In the genomic region with DNA sequence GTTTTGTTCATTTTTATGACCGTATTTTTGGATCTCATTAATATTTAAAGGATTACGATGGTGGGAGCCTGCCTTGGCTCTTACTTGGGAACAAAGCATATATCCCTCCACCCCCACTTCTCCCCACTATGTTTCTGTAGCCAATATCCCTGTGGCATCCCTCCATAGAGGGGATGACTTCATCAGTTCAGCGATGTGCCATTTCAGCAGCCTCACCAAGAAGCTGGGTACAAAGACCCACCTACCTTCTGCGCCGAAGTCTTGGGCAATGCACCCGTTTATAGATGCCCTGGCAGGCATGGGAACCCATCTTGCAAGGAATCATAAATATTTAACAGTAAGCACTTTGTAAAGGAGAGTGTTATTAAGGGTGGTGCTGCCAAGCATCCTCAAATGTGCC, we compare ENCODE assay signal across 29 mouse cellular contexts.
DNase-seq lines count a peak whose midpoint lies in the region; ATAC-seq and TF ChIP-seq lines count a peak whose summit lies in the region.
"Had no signal": no experiment of that assay in that cellular context is flagged by ENCODE, and none has a peak within 500 bp of the region (broad histone marks: within the 10 kb centered on the region; RNA-seq: fewer than 3 reads in every experiment).

No protein-coding gene starts in this region.

- ATAC-seq in frontal cortex, adult (ENCODE audit: low TSS enrichment) = peak; percentile 69; the same call in 1 of the 2 replicates
- ATAC-seq in midbrain, embryonic 11.5 days (ENCODE audit: low FRiP score) = no peak
- no peak for ATAC-seq in midbrain, embryonic 14.5 days (ENCODE audit: low FRiP score, low TSS enrichment)
- ATAC-seq: activated CD4-positive, CD25-positive, alpha-beta regulatory T cell, adult 4 months; CD4-positive, CD25-positive, alpha-beta regulatory T cell, adult 4 months; forebrain, embryonic 14.5 days; Patski had no signal

- H3K27ac ChIP-seq in layer of hippocampus, adult 2 months = no peak overlapping the region
- H3K27ac ChIP-seq in midbrain, embryonic 11.5 days (ENCODE audit: low read depth, low read length) = no peak overlapping the region
- H3K27ac ChIP-seq in midbrain, embryonic 14.5 days (replicated peaks; ENCODE audit: low read depth, low read length) = no peak overlapping the region
- H3K27ac ChIP-seq: embryonic facial prominence, embryonic 13.5 days; embryonic facial prominence, embryonic 15.5 days; forebrain, embryonic 10.5 days; forebrain, embryonic 12.5 days had no signal

- no peaks in the 10 kb centered on the region for H3K27me3 ChIP-seq in midbrain, embryonic 11.5 days (ENCODE audit: control insufficient read depth, insufficient read depth, low read length)
- no peaks in the 10 kb centered on the region for H3K27me3 ChIP-seq in midbrain, embryonic 14.5 days (ENCODE audit: control insufficient read depth, insufficient read depth, low read length)
- H3K27me3 ChIP-seq: CH12.LX; embryonic facial prominence, embryonic 13.5 days; embryonic facial prominence, embryonic 15.5 days; forebrain, embryonic 12.5 days had no signal

- no peak overlapping the region for H3K4me3 ChIP-seq in layer of hippocampus, adult 2 months
- H3K4me3 ChIP-seq in midbrain, embryonic 11.5 days (ENCODE audit: low read depth, low read length) = no peak overlapping the region
- no peak overlapping the region for H3K4me3 ChIP-seq in midbrain, embryonic 14.5 days (replicated peaks; ENCODE audit: low read depth, low read length)
- H3K4me3 ChIP-seq: embryonic facial prominence, embryonic 13.5 days; embryonic facial prominence, embryonic 15.5 days; erythroblast, embryonic 14.5 days; forebrain, embryonic 10.5 days; forebrain, embryonic 12.5 days had no signal

- H3K4me2 ChIP-seq in midbrain, embryonic 11.5 days = no peak overlapping the region
- H3K4me2 ChIP-seq in midbrain, embryonic 14.5 days (ENCODE audit: low read length) = no peak overlapping the region
- H3K4me2 ChIP-seq: embryonic facial prominence, embryonic 13.5 days; embryonic facial prominence, embryonic 15.5 days; forebrain, embryonic 12.5 days had no signal

- H3K36me3 ChIP-seq in midbrain, embryonic 11.5 days (ENCODE audit: control insufficient read depth, insufficient read depth, low read length) = no peaks in the 10 kb centered on the region
- H3K36me3 ChIP-seq in midbrain, embryonic 14.5 days (ENCODE audit: control insufficient read depth, insufficient read depth, low read length) = no peaks in the 10 kb centered on the region
- H3K36me3 ChIP-seq: embryonic facial prominence, embryonic 13.5 days; embryonic facial prominence, embryonic 15.5 days; forebrain, embryonic 10.5 days; forebrain, embryonic 12.5 days; G1E had no signal

- no peaks in the 10 kb centered on the region for H3K9me3 ChIP-seq in midbrain, embryonic 11.5 days (ENCODE audit: control insufficient read depth, low read length)
- H3K9me3 ChIP-seq in midbrain, embryonic 14.5 days (ENCODE audit: control insufficient read depth, low read length) = no peaks in the 10 kb centered on the region
- H3K9me3 ChIP-seq: embryonic facial prominence, embryonic 13.5 days; embryonic facial prominence, embryonic 15.5 days; forebrain, embryonic 10.5 days; forebrain, embryonic 12.5 days had no signal

- no peak for TF ChIP-seq CTCF in layer of hippocampus, adult 2 months (conservative IDR thresholded peaks at IDR 0.05)

- DNase-seq in frontal cortex, postnatal 10 days (ENCODE audit: low spot score in 2 of 2) = no peak
- DNase-seq in layer of hippocampus, adult 2 months (ENCODE audit: low spot score in 2 of 2) = peak; percentile 16 to 29
- DNase-seq in layer of hippocampus, postnatal 25 days (ENCODE audit: extremely low spot score in 1 of 2, low spot score in 1 of 2) = no peak
- DNase-seq in midbrain, embryonic 11.5 days (ENCODE audit: low spot score, missing footprints) = peak; percentile 69
- DNase-seq in midbrain, embryonic 14.5 days = no peak
- DNase-seq in brain, adult 2 months (ENCODE audit: low read depth, low spot score) = peak; percentile 56
- no peak for DNase-seq in urinary bladder, adult 2 months (ENCODE audit: low spot score)
- DNase-seq: adrenal gland, adult 8-10 months; adrenal gland, postnatal 14 days; adrenal gland, postnatal 36 days; B cell, adult 2 months; cerebellum, adult 11 months; cerebellum, adult 18-20 months; cerebellum, adult 8-10 months; cerebellum, adult 9-11 months; cerebellum, postnatal 36 days; embryo, embryonic 11 days had no signal

- no peaks in the 10 kb centered on the region for H3K4me1 ChIP-seq in midbrain, embryonic 11.5 days (ENCODE audit: control insufficient read depth, insufficient read depth, low read length)
- H3K4me1 ChIP-seq in midbrain, embryonic 14.5 days (ENCODE audit: control insufficient read depth, insufficient read depth, low read length) = 0 out of 2 replicates have a peak, but pooled peaks cover 4% of the 10 kb centered on the region
- H3K4me1 ChIP-seq: embryonic facial prominence, embryonic 13.5 days; embryonic facial prominence, embryonic 15.5 days had no signal

- WGBS in midbrain, embryonic 11.5 days = 91% methylated on average over 6 of the region's 6 CpGs
- WGBS in midbrain, embryonic 14.5 days = 80% methylated on average over 6 of the region's 6 CpGs

- no peak overlapping the region for H3K9ac ChIP-seq in midbrain, embryonic 11.5 days (ENCODE audit: low read length)
- H3K9ac ChIP-seq in midbrain, embryonic 14.5 days (replicated peaks; ENCODE audit: low read length) = no peak overlapping the region
- H3K9ac ChIP-seq: embryonic facial prominence, embryonic 13.5 days; embryonic facial prominence, embryonic 15.5 days; forebrain, embryonic 12.5 days had no signal

Comparison
In these comparisons a context has a peak if more than half of its experiments do, and no peak if none do; other contexts are left out.
1. DNase-seq: peak in layer of hippocampus, adult 2 months (2 of 2), midbrain, embryonic 11.5 days (single experiment) and brain, adult 2 months (single experiment); none in frontal cortex, postnatal 10 days (0 of 2), layer of hippocampus, postnatal 25 days (0 of 2), midbrain, embryonic 14.5 days (single experiment) and urinary bladder, adult 2 months (single experiment).